9 mouse cellular contexts compared by ENCODE assay signal in the genomic region with DNA sequence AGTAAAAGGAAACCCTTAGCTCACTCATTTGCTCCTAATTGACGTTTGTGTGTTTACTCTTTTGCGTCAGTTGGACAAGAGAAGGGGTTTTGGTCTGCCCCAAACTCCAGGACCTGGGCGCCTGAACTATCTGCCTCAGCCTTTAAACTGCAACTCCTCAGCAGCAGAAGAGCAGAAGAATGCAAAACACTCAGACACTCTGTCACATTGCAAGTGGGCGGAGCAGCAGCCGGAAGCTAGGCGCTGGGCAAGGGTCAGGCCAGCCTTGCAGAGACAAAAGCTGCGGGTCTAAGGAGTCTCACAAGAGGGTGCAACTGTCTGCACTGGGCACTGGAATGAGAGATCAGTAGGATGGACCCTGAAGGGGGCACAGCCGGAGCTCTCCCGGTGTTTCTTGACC. TPM values are rescaled to one million over a fixed set of nuclear protein-coding genes. Genes with fewer than 3 reads are reported as not detected.
DNase-seq lines count a peak whose midpoint lies in the region; ATAC-seq and TF ChIP-seq lines count a peak whose summit lies in the region.
"Had no signal": no experiment of that assay in that cellular context is flagged by ENCODE, and none has a peak within 500 bp of the region (broad histone marks: within the 10 kb centered on the region; RNA-seq: fewer than 3 reads in every experiment).

No protein-coding gene starts in this region.

- H3K4me3 ChIP-seq in forebrain, embryonic 10.5 days, result peak overlapping the region; percentile 74
- H3K4me3 ChIP-seq in forebrain, embryonic 14.5 days (ENCODE audit: low read depth, low read length), result no peak overlapping the region
- peak overlapping the region in 1 of 2 experiments; percentile 40; a peak in 1 of 4 replicates for H3K4me3 ChIP-seq in ES-E14 (ENCODE audit: insufficient read depth in 1 of 2, low read depth in 1 of 2, low read length in 2 of 2, poor library complexity in 1 of 2, severe bottlenecking in 1 of 2)
- H3K4me3 ChIP-seq in intestine, embryonic 16.5 days (ENCODE audit: low read length), result peak overlapping the region; percentile 27
- peak overlapping the region; percentile 33 for H3K4me3 ChIP-seq in liver, postnatal 0 days (ENCODE audit: low read depth, low read length)

- in situ Hi-C loops in ES-E14 (cut with MboI; ENCODE audit: low sequenced_read_pairs in 2 of 2, unreplicated experiment in 2 of 2), result no loop called here

- TF ChIP-seq EP300 in liver, postnatal 0 days (IDR thresholded peaks at IDR 0.05; ENCODE audit: low read depth), result no peak

- DNase-seq in forebrain, embryonic 10.5 days (ENCODE audit: extremely low spot score, low spot score), result peak; percentile 41
- no peak for DNase-seq in forebrain, embryonic 14.5 days (ENCODE audit: low spot score)
- DNase-seq in ES-E14 (ENCODE audit: low read depth, low spot score), result no peak
- peak; percentile 40 for DNase-seq in liver, postnatal 0 days
- DNase-seq in thymus, adult 18-20 months, result peak; percentile 27 to 39
- no peak for DNase-seq in left cerebral cortex, postnatal 14 days (ENCODE audit: low spot score in 2 of 2)

- no peak for ATAC-seq in forebrain, embryonic 14.5 days
- peak; percentile 56 for ATAC-seq in intestine, embryonic 16.5 days
- no peak for ATAC-seq in liver, postnatal 0 days
- ATAC-seq in monocyte, adult 5-6 weeks (replicated peaks; ENCODE audit: insufficient number of reproducible peaks, low FRiP score, low TSS enrichment, poor library complexity, severe bottlenecking), result no peak

- H3K4me2 ChIP-seq in forebrain, embryonic 14.5 days (ENCODE audit: low read length), result no peak overlapping the region
- peak overlapping the region; percentile 94 for H3K4me2 ChIP-seq in intestine, embryonic 16.5 days (ENCODE audit: low read depth, low read length)
- H3K4me2 ChIP-seq in liver, postnatal 0 days (ENCODE audit: low read depth, low read length), result peak overlapping the region; percentile 62

- H3K36me3 ChIP-seq in forebrain, embryonic 10.5 days (replicated peaks), result peaks cover 3% of the 10 kb centered on the region; the same call in 1 of the 2 replicates
- no peaks in the 10 kb centered on the region for H3K36me3 ChIP-seq in forebrain, embryonic 14.5 days (ENCODE audit: control insufficient read depth, insufficient read depth, low read length)
- no peaks in the 10 kb centered on the region; the same call in 1 of the 2 replicates for H3K36me3 ChIP-seq in ES-E14 (ENCODE audit: control insufficient read depth, insufficient read depth, low read length, poor library complexity, severe bottlenecking)
- H3K36me3 ChIP-seq in intestine, embryonic 16.5 days (ENCODE audit: control insufficient read depth, insufficient read depth, low read length), result no peaks in the 10 kb centered on the region
- H3K36me3 ChIP-seq in liver, postnatal 0 days (replicated peaks; ENCODE audit: insufficient read depth, low read length), result no peaks in the 10 kb centered on the region

- peaks cover 11% of the 10 kb centered on the region for H3K27me3 ChIP-seq in forebrain, embryonic 10.5 days (ENCODE audit: poor library complexity, severe bottlenecking)
- no peaks in the 10 kb centered on the region for H3K27me3 ChIP-seq in forebrain, embryonic 14.5 days (replicated peaks; ENCODE audit: control insufficient read depth, insufficient read depth, low read length)
- H3K27me3 ChIP-seq in intestine, embryonic 16.5 days (replicated peaks; ENCODE audit: control insufficient read depth, insufficient read depth, low read length), result 0 out of 2 replicates have a peak, but pooled peaks cover 6% of the 10 kb centered on the region
- H3K27me3 ChIP-seq in liver, postnatal 0 days (ENCODE audit: insufficient read depth, low read length), result peaks cover 20% of the 10 kb centered on the region

- TF ChIP-seq CTCF in liver, postnatal 0 days (IDR thresholded peaks at IDR 0.05; ENCODE audit: low read depth), result no peak

- H3K27ac ChIP-seq in forebrain, embryonic 10.5 days, result peak overlapping the region; percentile 96
- H3K27ac ChIP-seq in forebrain, embryonic 14.5 days (ENCODE audit: low read depth, low read length), result no peak overlapping the region
- H3K27ac ChIP-seq in ES-E14 (ENCODE audit: insufficient read depth, low read depth, low read length, poor library complexity, severe bottlenecking), result peak overlapping the region; percentile 55; the same call in 1 of the 2 replicates
- H3K27ac ChIP-seq in intestine, embryonic 16.5 days (ENCODE audit: low read length), result peak overlapping the region; percentile 91
- peak overlapping the region; percentile 3; the same call in 1 of the 2 replicates for H3K27ac ChIP-seq in liver, postnatal 0 days (ENCODE audit: low read depth)
- H3K27ac ChIP-seq: macrophage had no signal

- no peak overlapping the region for H3K9ac ChIP-seq in forebrain, embryonic 14.5 days (ENCODE audit: low read length)
- no peak overlapping the region; the same call in 1 of the 2 replicates for H3K9ac ChIP-seq in ES-E14 (ENCODE audit: insufficient read depth, low read depth, low read length, poor library complexity, severe bottlenecking)
- H3K9ac ChIP-seq in intestine, embryonic 16.5 days (ENCODE audit: low read depth, low read length), result peak overlapping the region; percentile 73
- H3K9ac ChIP-seq in liver, postnatal 0 days (replicated peaks), result no peak overlapping the region

- intact Hi-C loops in left cerebral cortex, postnatal 14 days (cut with DNase I), result loop anchor here (5.0 kb wide), 1 partner anchor 42 kb away; no protein-coding TSS in a partner anchor

- peaks cover 46% of the 10 kb centered on the region for H3K4me1 ChIP-seq in forebrain, embryonic 10.5 days
- H3K4me1 ChIP-seq in forebrain, embryonic 14.5 days (ENCODE audit: control insufficient read depth, insufficient read depth, low read length), result no peaks in the 10 kb centered on the region
- H3K4me1 ChIP-seq in ES-E14 (ENCODE audit: control insufficient read depth in 2 of 2, insufficient read depth in 2 of 2, low read length in 2 of 2, poor library complexity in 1 of 2), result peaks cover 4 to 11% of the 10 kb centered on the region in 2 experiments; a peak in 3 of 4 replicates
- H3K4me1 ChIP-seq in intestine, embryonic 16.5 days (ENCODE audit: control insufficient read depth, insufficient read depth, low read length), result peaks cover 5% of the 10 kb centered on the region; the same call in 1 of the 2 replicates
- peaks cover 7% of the 10 kb centered on the region for H3K4me1 ChIP-seq in liver, postnatal 0 days (ENCODE audit: insufficient read depth)

- WGBS in forebrain, embryonic 10.5 days, result 16% methylated on average over 9 of the region's 9 CpGs
- WGBS in forebrain, embryonic 14.5 days, result 24% methylated on average over 9 of the region's 9 CpGs
- 10% methylated on average over 9 of the region's 9 CpGs for WGBS in intestine, embryonic 16.5 days
- whole genome bisulfite sequencing in liver, postnatal 0 days (ENCODE audit: insufficient replicate concordance), result 15% methylated on average over 9 of the region's 9 CpGs

- no peaks in the 10 kb centered on the region for H3K9me3 ChIP-seq in forebrain, embryonic 10.5 days
- no peaks in the 10 kb centered on the region for H3K9me3 ChIP-seq in forebrain, embryonic 14.5 days (replicated peaks; ENCODE audit: control insufficient read depth, low read length)
- H3K9me3 ChIP-seq in ES-E14 (ENCODE audit: control insufficient read depth, insufficient read depth, low read depth, low read length), result no peaks in the 10 kb centered on the region
- H3K9me3 ChIP-seq in intestine, embryonic 16.5 days (ENCODE audit: control insufficient read depth, low read length), result no peaks in the 10 kb centered on the region
- no peaks in the 10 kb centered on the region for H3K9me3 ChIP-seq in liver, postnatal 0 days (ENCODE audit: low read length)

TF ChIP-seq in ES-E14, 5 proteins besides CTCF, POLR2A, EP300 and RAD21:
- TF ChIP-seq ZNF384 (IDR thresholded peaks at IDR 0.05; ENCODE audit: low read depth, low read length) (no peak), ZC3H11A (IDR thresholded peaks at IDR 0.05; ENCODE audit: borderline replicate concordance, low read depth, low read length) (no peak), CHD2 (IDR thresholded peaks at IDR 0.05; ENCODE audit: low read depth, low read length) (no peak), HCFC1 (IDR thresholded peaks at IDR 0.05; ENCODE audit: borderline replicate concordance, insufficient read depth, low read length) (no peak), MAFK (IDR thresholded peaks at IDR 0.05; ENCODE audit: insufficient read depth, low read depth, low read length) (no peak)
TF ChIP-seq in ES-E14: peak in this region for 0.

RNA-seq across cellular contexts. Expression of gene Plekha7, which starts 1.3 kb away (rescaled TPM):
- polyA plus RNA-seq in forebrain, embryonic 10.5 days (2016; fragmentation: Nextera tagmentation; extraction: Ambion mirVana), result 27.7 and 28.3 TPM in 2 replicates
- polyA plus RNA-seq in forebrain, embryonic 14.5 days (2014; fragmentation: Nextera tagmentation; extraction: Ambion mirVana), result 3.1 and 4.7 TPM in 2 replicates
- 38.0 and 56.4 TPM in 2 replicates for total RNA-seq in ES-E14 (2012; rRNA removed)
- 18.7 and 24.3 TPM in 2 replicates for polyA plus RNA-seq in intestine, embryonic 16.5 days (2015; fragmentation: Nextera tagmentation; extraction: Ambion mirVana)
- 1.5 and 1.8 TPM in 2 replicates for polyA plus RNA-seq in liver, postnatal 0 days (2015; fragmentation: Nextera tagmentation; extraction: Ambion mirVana)
- 0.76 to 1.5 TPM (median 0.96 TPM) in 3 replicates for total RNA-seq in monocyte, adult 5-6 weeks (2017)
- 10 to 100 TPM; 21.0 to 23.5 TPM for total RNA-seq in left cerebral cortex, postnatal 14 days (2021)

RNA-seq across cellular contexts. Expression of gene Rps13, which starts 24.5 kb away (rescaled TPM):
- polyA plus RNA-seq in forebrain, embryonic 10.5 days (2016; fragmentation: Nextera tagmentation; extraction: Ambion mirVana), result 830 and 840 TPM in 2 replicates
- 533 and 675 TPM in 2 replicates for polyA plus RNA-seq in forebrain, embryonic 14.5 days (2014; fragmentation: Nextera tagmentation; extraction: Ambion mirVana)
- 801 and 1,038 TPM in 2 replicates for total RNA-seq in ES-E14 (2012; rRNA removed)
- polyA plus RNA-seq in intestine, embryonic 16.5 days (2015; fragmentation: Nextera tagmentation; extraction: Ambion mirVana), result 744 and 753 TPM in 2 replicates
- polyA plus RNA-seq in liver, postnatal 0 days (2015; fragmentation: Nextera tagmentation; extraction: Ambion mirVana), result 425 and 427 TPM in 2 replicates
- total RNA-seq in monocyte, adult 5-6 weeks (2017), result 1,896 to 2,322 TPM (median 2,106 TPM) in 3 replicates
- 100 to 1,000 TPM; 181 to 206 TPM for total RNA-seq in left cerebral cortex, postnatal 14 days (2021)

Comparison
In these comparisons a context has a peak if more than half of its experiments do, and no peak if none do; other contexts are left out.
1. DNase-seq: peak in forebrain, embryonic 10.5 days (single experiment), liver, postnatal 0 days (single experiment) and thymus, adult 18-20 months (2 of 2); none in forebrain, embryonic 14.5 days (single experiment), ES-E14 (single experiment) and left cerebral cortex, postnatal 14 days (0 of 2).